Mouse (Mus musculus) liver, embryonic 14.5 days (tissue): ENCODE results near the gene Insc.

ENCODE experiments used
- CTCF ChIP-seq: IDR thresholded peaks from 2 replicates; pipeline ENCODE4 v1.5.1; 2016; ENCODE audit warnings: antibody characterized with exemption, low read depth, control low read depth
- EP300 ChIP-seq: IDR thresholded peaks from 2 replicates; pipeline ENCODE4 v1.6.1; 2016; ENCODE audit warnings: antibody characterized with exemption, low read depth

DNA sequence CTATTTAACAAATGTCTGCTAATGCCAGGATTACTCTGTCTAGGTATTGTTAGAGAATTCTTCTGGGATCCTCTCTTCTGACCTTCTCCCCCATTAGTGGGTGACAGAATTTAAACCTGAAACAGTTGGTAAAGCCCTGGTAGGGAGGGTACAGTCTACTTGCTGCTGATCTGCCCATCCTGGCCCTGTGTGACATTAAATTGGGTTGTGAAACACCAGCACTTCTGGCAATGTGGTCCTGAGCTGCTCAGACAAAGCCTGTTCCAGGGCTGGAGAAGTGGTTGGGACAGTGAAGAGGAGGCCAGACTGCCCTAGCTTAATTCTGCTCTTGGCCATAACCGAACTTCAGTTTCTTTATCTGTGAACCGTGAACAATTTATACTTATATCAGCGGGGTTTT lies 27.1 kb downstream of the Insc start:
- no peak for TF ChIP-seq CTCF
- TF ChIP-seq EP300: no peak
